Mouse (Mus musculus): ENCODE results near the gene Gm732.

The Gm732 gene

GRCm38 (mm10) chrX:107948365-107948764 is at the start of gene Gm732:
TSS of gene Gm732 (minus strand) at chrX:107948465.
- in situ Hi-C loops (cut with MseI, MboI), result no loop called here
